Mouse (Mus musculus) lung, embryonic 15.5 days (tissue): ENCODE measurements around the gene Glis3. TPM values are rescaled to one million over a fixed set of nuclear protein-coding genes. Genes with fewer than 3 reads are reported as not detected.

Experiments used
- ATAC-seq: fragments of 200-750 bp; cut with Nextera tagmentation; 2 replicates; pipeline ENCODE4 v1.8.0; 2017; ENCODE audit warnings: moderate number of reproducible peaks, borderline replicate concordance; ENCODE audit not compliant: low FRiP score, low TSS enrichment; ENCODE audit errors: extremely low read depth
- H3K27ac ChIP-seq: fragments of 300-500 bp; sonication (generic); 2 replicates; pipeline ENCODE4 v1.5.1; 2015; ENCODE audit warnings: moderate library complexity, mild to moderate bottlenecking, inconsistent platforms
- H3K27me3 ChIP-seq: fragments of 300-500 bp; sonication (generic); 2 replicates; pipeline ENCODE4 v1.6.1; 2015; ENCODE audit warnings: inconsistent platforms
- H3K36me3 ChIP-seq: fragments of 300-500 bp; sonication (generic); 2 replicates; pipeline ENCODE4 v1.6.1; 2015; ENCODE audit warnings: inconsistent platforms
- H3K4me1 ChIP-seq: fragments of 300-500 bp; sonication (generic); 2 replicates; pipeline ENCODE4 v1.6.1; 2015; ENCODE audit warnings: inconsistent platforms
- H3K4me2 ChIP-seq: fragments of 300-500 bp; sonication (generic); 2 replicates; pipeline ENCODE4 v1.6.1; 2015; ENCODE audit warnings: inconsistent platforms, mild to moderate bottlenecking, moderate library complexity
- H3K4me3 ChIP-seq: fragments of 300-500 bp; sonication (generic); 2 replicates; pipeline ENCODE4 v1.5.1; 2015; ENCODE audit warnings: mild to moderate bottlenecking, inconsistent platforms
- H3K9ac ChIP-seq: fragments of 300-500 bp; sonication (generic); 2 replicates; pipeline ENCODE4 v1.6.1; 2015; ENCODE audit warnings: inconsistent platforms
- H3K9me3 ChIP-seq: fragments of 300-500 bp; sonication (generic); 2 replicates; pipeline ENCODE4 v1.6.1; 2016; ENCODE audit warnings: inconsistent platforms
- WGBS: fragments of 180-500 bp; shearing (Covaris S2); methylation state at CpG from one replicate; pipeline ENCODE4 v1.1.7; 2015; 5-methylcytosine and 5-hydroxymethylcytosine counted together
- polyA plus RNA-seq: library from polyadenylated mRNA; unstranded; fragments of >200 nt; fragmentation: Nextera tagmentation; extraction: Ambion mirVana; gene quantifications from 2 replicates; pipeline ENCODE4 v1.2.1, GENCODE M21; 2015

Gene Glis3
- polyA plus RNA-seq, 1 experiment from 2014 or later, result 4.5 TPM

DNA sequence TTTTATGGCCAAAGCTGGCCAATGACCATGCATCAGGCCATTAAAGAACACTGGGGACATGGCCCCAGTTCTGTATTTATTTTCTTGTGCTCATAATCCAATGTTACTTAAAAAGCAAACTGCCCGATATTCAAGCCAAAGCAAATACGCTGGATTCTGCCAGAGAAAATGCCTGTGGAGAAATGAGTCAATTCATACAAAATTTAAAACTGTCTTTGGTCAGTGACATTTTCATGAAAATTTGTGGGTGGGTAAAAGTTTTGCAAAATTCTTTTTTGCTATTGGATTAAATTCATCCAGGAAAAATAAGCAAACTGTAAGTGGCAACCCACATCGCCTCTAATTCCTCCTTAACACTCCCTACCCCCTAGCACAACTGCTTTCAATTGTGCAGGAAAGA is 154.5 kb downstream of the Glis3 start:
- Histone ChIP-seq H3K4me3 (no peak overlapping the region), H3K4me1 (0 out of 2 replicates have a peak, but pooled peaks cover 7% of the 10 kb centered on the region), H3K27me3 (no peaks in the 10 kb centered on the region), H3K4me2 (no peak overlapping the region), H3K36me3 (no peaks in the 10 kb centered on the region), H3K9ac (no peak overlapping the region), H3K9me3 (no peaks in the 10 kb centered on the region), H3K27ac (no peak overlapping the region)
- no peak for ATAC-seq
- WGBS, result 86% methylated on average over 3 of the region's 3 CpGs

DNA sequence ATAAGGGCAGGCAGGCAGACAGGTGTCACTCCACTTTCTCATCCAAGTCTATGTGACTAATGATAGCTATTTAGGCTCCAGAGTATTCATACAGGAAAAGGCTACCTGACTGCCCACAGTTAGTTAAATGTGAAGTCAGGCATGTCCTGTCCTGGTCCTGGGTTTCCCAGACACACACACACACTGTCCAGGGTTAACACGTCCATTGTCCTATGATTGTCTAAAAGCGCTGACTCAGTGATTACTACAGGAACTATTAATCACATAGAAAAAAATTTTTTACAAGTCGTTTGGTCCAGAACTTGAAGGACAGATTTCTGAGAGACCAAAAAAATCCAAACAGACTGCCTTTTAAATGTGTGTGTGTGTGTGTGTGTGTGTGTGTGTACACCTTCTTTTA is 157.6 kb downstream of the Glis3 start:
- H3K27ac ChIP-seq, result no peak overlapping the region

DNA sequence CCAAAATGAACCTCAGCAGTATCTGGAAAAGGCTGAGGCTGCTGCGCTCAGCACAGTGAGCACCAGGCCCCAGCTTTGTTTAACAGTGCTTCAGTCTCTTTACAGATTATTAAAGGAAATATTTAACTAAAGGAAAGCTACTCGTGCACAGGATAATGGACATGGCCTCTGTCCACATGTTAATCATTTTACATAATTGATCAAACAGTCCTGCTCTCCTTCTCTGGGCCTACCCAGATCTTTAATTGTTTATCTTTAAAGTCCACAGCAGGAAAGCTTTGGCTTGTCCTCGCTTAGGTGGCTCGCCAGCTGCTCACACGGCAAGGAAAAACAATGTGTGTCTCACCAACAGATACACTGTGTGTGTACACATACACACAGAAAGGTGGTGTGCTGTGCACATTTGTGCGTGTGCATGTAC is 159.1 kb downstream of the Glis3 start:
- no peak overlapping the region for H3K4me2 ChIP-seq
- H3K4me1 ChIP-seq, result peaks cover 30% of the 10 kb centered on the region
- 47% methylated on average over 6 of the region's 6 CpGs for WGBS
- H3K27ac ChIP-seq, result no peak overlapping the region
- H3K9ac ChIP-seq, result no peak overlapping the region
- no peak overlapping the region for H3K4me3 ChIP-seq
- no peak for ATAC-seq
- H3K27me3 ChIP-seq, result no peaks in the 10 kb centered on the region
- no peaks in the 10 kb centered on the region for H3K36me3 ChIP-seq
- no peaks in the 10 kb centered on the region for H3K9me3 ChIP-seq

More for the DNA sequence above, 157.6 kb downstream of the Glis3 start:
- no peaks in the 10 kb centered on the region for H3K27me3 ChIP-seq
- H3K4me1 ChIP-seq, result peaks cover 29% of the 10 kb centered on the region
- no peak overlapping the region for H3K4me2 ChIP-seq
- no peak for ATAC-seq
- WGBS, result 69% methylated on average over 3 of the region's 3 CpGs
- H3K4me3 ChIP-seq, result no peak overlapping the region
- H3K9me3 ChIP-seq, result no peaks in the 10 kb centered on the region
- no peak overlapping the region for H3K9ac ChIP-seq
- H3K36me3 ChIP-seq, result no peaks in the 10 kb centered on the region

DNA sequence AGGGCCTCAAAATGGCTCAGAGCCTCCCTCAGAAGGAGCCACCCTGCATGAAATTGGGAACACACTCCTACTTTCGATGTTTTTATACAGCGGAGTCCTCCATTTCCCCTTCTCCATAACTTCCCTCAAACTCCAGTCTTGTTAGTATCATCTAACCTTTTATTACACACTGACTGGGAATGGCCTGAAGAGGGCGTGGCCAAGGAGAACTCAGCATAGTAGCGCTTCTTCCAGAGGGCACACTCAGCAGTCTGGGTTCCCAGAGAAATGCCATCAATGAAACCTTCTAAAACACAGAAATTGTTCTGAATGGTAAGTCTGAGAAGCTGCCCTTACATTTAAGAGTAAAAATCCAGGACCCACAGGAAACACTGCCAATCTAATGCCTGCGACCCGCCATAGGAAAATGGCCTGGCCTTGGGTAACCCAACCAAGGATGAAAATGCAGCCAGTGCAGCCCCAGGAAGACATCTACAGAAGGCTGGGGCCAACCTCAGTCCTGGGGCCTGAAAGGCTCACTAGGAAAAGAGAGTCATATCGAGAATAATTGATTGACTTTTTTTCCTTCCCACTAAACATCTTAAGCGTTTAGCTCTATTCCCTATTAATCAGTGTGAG is 159.6 kb downstream of the Glis3 start:
- H3K27me3 ChIP-seq, result no peaks in the 10 kb centered on the region
- H3K27ac ChIP-seq, result no peak overlapping the region
- no peak overlapping the region for H3K9ac ChIP-seq
- no peaks in the 10 kb centered on the region for H3K36me3 ChIP-seq
- no peak overlapping the region for H3K4me3 ChIP-seq
- peaks cover 30% of the 10 kb centered on the region for H3K4me1 ChIP-seq
- no peaks in the 10 kb centered on the region for H3K9me3 ChIP-seq
- no peak overlapping the region for H3K4me2 ChIP-seq
- ATAC-seq, result no peak
- 77% methylated on average over 8 of the region's 8 CpGs for WGBS

DNA sequence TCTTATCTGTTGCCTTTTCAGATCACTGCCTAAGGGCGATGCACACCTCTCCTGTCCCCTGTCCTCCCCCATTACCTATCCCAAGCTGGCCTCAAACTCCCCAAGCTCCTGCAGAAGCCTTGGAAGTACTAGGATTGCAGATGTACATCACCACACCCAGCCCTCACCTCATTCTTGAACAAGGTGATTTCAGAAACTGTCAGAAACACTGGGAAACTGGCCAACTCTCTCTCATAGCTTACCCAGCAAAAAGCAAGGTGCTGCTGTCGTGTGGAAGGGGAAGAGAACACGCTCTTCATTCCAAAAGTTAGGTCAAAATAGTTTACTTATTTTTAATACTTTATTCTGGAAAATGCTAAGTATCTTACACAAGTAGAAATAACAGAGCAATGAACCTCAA is 160.6 kb downstream of the Glis3 start:
- no peak overlapping the region for H3K4me2 ChIP-seq
- no peaks in the 10 kb centered on the region for H3K9me3 ChIP-seq
- 67% methylated on average over 3 of the region's 3 CpGs for WGBS
- no peak for ATAC-seq
- no peaks in the 10 kb centered on the region for H3K36me3 ChIP-seq
- H3K27me3 ChIP-seq, result no peaks in the 10 kb centered on the region
- H3K27ac ChIP-seq, result no peak overlapping the region
- no peak overlapping the region for H3K9ac ChIP-seq
- no peak overlapping the region for H3K4me3 ChIP-seq
- peaks cover 30% of the 10 kb centered on the region for H3K4me1 ChIP-seq

DNA sequence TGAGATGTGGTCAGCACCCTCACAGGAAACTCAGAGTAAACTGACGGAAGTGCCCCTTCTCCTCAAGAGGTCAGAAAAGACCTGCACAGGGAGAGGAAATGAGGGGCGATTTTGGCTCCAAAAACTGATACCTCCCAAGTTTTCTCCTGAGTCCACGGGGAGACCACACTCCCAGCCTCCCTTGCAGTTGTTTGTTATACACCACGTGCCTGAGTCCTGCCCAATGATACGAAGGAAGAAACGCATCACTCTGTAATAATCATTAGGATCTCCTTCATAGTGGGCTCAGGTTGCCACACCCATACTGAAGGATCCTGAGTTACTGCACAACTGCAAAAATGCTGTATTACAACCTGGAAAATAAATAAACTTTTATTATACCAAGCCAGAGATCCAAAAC is 161.0 kb downstream of the Glis3 start:
- H3K4me1 ChIP-seq, result peaks cover 30% of the 10 kb centered on the region
- no peaks in the 10 kb centered on the region for H3K27me3 ChIP-seq
- no peak overlapping the region for H3K4me2 ChIP-seq
- H3K4me3 ChIP-seq, result no peak overlapping the region
- no peaks in the 10 kb centered on the region for H3K9me3 ChIP-seq
- no peak overlapping the region for H3K9ac ChIP-seq
- WGBS, result 71% methylated on average over 6 of the region's 6 CpGs
- H3K27ac ChIP-seq, result 0 out of 2 replicates have a peak overlapping the region, but pooled peaks have one; percentile 61
- ATAC-seq, result no peak
- H3K36me3 ChIP-seq, result no peaks in the 10 kb centered on the region

DNA sequence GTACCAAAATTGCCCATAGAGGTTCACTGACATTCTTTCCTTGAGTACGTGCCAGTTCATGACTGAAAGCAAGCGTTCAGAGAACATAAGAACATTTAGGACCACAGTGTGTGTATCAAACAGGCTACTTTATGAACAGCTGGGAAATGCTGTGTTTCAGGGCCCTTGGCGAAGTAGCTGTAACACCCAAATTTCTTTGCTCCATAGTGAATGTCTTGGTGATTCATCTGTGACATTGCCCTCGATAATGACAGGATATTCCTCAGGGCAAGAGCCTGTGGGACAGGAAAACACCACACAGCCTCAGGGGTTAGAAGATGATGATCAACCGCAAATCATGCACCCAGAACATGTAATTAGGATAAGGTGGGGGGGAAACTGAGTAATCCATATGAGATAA is 161.6 kb downstream of the Glis3 start:
- ATAC-seq, result 0 out of 2 replicates have a peak, but pooled peaks have one; percentile 42
- Histone ChIP-seq H3K27me3 (no peaks in the 10 kb centered on the region), H3K36me3 (no peaks in the 10 kb centered on the region), H3K9me3 (no peaks in the 10 kb centered on the region), H3K4me2 (no peak overlapping the region), H3K4me1 (peaks cover 30% of the 10 kb centered on the region), H3K27ac (peak overlapping the region; percentile 61; the same call in 1 of the 2 replicates), H3K4me3 (no peak overlapping the region), H3K9ac (no peak overlapping the region)
- WGBS, result 41% methylated on average over 5 of the region's 5 CpGs

DNA sequence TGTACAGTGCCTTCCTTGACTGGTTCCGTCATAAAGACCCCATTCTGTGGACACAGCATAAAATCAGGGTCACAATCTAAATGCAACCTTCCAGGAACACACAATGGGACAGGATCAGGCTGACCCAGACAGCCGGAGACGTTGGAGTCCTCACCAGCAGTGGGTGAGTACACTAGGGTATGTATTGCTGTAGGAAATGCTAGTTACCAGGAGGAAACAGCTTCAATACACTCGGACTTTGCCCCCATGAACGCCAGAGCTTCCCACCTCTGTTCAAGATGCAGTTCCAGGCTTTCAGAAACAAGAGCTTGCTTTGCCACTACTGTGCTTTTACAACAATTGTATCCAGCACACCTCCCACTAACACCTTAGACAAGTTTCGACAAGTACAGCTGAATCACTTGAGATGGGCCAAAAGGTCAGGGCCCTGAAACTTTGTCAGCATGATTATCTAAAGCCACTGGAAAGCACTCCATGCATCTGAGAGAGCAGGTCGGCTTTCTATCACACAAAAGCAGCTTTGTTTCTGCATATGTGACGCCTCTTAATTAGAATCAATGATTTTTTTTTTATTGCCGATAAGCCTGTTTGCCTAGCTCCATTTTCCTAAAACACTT is 162.3 kb downstream of the Glis3 start:
- Histone ChIP-seq H3K9me3 (no peaks in the 10 kb centered on the region), H3K9ac (no peak overlapping the region), H3K4me3 (no peak overlapping the region), H3K4me1 (peaks cover 30% of the 10 kb centered on the region), H3K27ac (peak overlapping the region; percentile 61), H3K4me2 (no peak overlapping the region), H3K36me3 (no peaks in the 10 kb centered on the region), H3K27me3 (no peaks in the 10 kb centered on the region)
- ATAC-seq, result no peak
- 51% methylated on average over 9 of the region's 9 CpGs for WGBS

DNA sequence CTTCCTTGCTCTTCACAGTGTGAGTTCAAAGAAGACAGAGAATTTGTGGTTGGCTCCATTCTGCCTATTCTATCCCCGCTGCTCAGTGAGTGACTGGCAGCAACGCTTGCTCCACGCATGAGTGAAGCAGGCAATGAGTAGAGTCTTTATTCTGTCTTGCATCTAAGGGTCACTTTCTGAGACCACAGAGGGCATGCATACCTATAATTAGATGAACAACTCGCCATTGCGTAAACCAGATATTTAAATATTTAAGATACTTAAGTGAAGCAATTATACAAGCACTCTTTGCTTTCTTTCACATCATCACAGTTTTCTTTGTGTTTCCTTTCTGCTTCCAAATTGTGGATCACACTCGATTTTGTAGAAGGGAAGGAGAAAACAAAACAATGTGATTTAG is 163.4 kb downstream of the Glis3 start:
- Histone ChIP-seq H3K27me3 (no peaks in the 10 kb centered on the region), H3K36me3 (no peaks in the 10 kb centered on the region), H3K4me3 (no peak overlapping the region), H3K27ac (no peak overlapping the region), H3K4me1 (peaks cover 30% of the 10 kb centered on the region), H3K9ac (no peak overlapping the region), H3K9me3 (no peaks in the 10 kb centered on the region), H3K4me2 (no peak overlapping the region)
- WGBS, result 79% methylated on average over 6 of the region's 6 CpGs
- ATAC-seq, result no peak

DNA sequence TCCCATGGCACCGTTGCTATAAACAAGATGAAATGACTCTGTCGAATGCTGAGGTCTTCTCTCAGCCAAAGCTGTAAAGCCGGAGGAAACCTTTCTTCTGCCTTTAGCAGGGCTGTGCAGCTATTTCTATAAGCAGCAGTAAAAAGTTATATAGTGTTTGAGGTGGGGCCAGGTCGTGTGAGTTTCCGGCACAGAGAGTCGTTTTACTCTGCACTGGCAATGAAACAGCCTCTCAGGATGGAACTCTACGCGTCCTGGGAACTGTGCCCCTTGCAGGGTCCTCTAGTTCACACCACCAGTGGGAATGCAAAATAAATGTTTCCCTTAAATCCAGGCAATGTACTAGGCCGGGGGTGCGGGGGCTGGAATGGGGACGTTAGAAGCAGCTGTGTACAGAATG is 167.4 kb downstream of the Glis3 start:
- no peak overlapping the region for H3K9ac ChIP-seq
- no peak for ATAC-seq
- no peaks in the 10 kb centered on the region for H3K36me3 ChIP-seq
- H3K9me3 ChIP-seq, result no peaks in the 10 kb centered on the region
- no peak overlapping the region for H3K4me2 ChIP-seq
- no peak overlapping the region for H3K27ac ChIP-seq
- H3K4me3 ChIP-seq, result no peak overlapping the region
- H3K4me1 ChIP-seq, result peaks cover 3% of the 10 kb centered on the region; the same call in 1 of the 2 replicates
- H3K27me3 ChIP-seq, result no peaks in the 10 kb centered on the region
- 70% methylated on average over 11 of the region's 11 CpGs for WGBS

DNA sequence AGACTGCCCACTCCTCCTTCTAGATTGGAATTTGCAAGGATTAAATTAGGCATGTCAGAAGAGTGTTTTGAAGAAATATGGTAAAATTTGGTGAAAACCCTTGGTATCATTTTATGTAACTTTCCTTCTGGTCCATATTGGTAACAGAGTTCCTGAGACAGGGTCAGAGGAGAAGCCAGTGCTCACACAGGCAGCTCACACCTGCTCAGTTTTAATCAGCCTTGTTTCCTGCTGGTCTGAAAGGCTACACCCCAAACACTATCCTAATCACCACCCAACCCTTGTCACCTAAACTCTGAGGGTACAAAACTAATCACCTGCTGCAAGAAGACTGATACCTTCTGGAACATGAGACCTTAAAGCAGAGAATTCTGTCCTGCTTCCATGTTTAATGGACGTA is 168.0 kb downstream of the Glis3 start:
- 80% methylated on average over 1 of the region's 1 CpGs for WGBS
- H3K27ac ChIP-seq, result no peak overlapping the region
- no peak overlapping the region for H3K9ac ChIP-seq
- H3K9me3 ChIP-seq, result no peaks in the 10 kb centered on the region
- no peak overlapping the region for H3K4me3 ChIP-seq
- no peaks in the 10 kb centered on the region for H3K36me3 ChIP-seq
- no peaks in the 10 kb centered on the region for H3K4me1 ChIP-seq
- no peak for ATAC-seq
- H3K27me3 ChIP-seq, result no peaks in the 10 kb centered on the region
- no peak overlapping the region for H3K4me2 ChIP-seq

DNA sequence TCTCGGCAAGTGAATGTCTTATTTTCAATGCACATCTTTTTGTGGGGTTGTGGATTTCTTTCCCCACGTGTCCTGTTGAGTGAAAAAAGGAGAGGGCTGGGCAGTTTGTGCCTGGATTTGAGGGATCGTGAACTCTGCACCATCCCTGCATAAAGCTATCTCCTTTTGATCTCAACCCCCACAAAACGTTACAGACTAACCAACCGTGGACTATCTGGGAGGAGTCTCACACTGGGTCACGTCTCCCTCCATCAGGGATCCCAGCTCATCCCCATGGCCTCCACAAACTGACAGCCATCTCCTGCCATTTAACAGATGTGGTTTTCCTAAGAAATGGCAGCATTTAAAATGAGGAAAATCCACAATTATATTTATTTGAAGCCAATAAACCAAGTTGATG is 174.5 kb downstream of the Glis3 start:
- H3K36me3 ChIP-seq, result no peaks in the 10 kb centered on the region
- no peak overlapping the region for H3K4me2 ChIP-seq
- no peak for ATAC-seq
- H3K9ac ChIP-seq, result no peak overlapping the region
- no peak overlapping the region for H3K27ac ChIP-seq
- 0 out of 2 replicates have a peak, but pooled peaks cover 3% of the 10 kb centered on the region for H3K27me3 ChIP-seq
- peaks cover 4% of the 10 kb centered on the region; the same call in 1 of the 2 replicates for H3K4me1 ChIP-seq
- 64% methylated on average over 6 of the region's 6 CpGs for WGBS
- no peak overlapping the region for H3K4me3 ChIP-seq
- no peaks in the 10 kb centered on the region for H3K9me3 ChIP-seq
